Mouse (Mus musculus) G1E (cell line): ENCODE results near the gene Naa30.
"Not testable (repeated sequence)": the region's sequence is repeated elsewhere in the genome, so short reads cannot be mapped to it uniquely, and the experiment has no call there.

ENCODE experiments used
- CTCF ChIP-seq: IDR thresholded peaks from 2 replicates; pipeline ENCODE4 v1.5.1; 2012; ENCODE audit warnings: low read depth, low read length, inconsistent platforms, mixed read lengths
- GATA1 ChIP-seq: IDR thresholded peaks from 2 replicates; pipeline ENCODE4 v1.6.1; 2012; ENCODE audit warnings: borderline replicate concordance, low read length, inconsistent platforms, mixed read lengths
- GATA2 ChIP-seq: IDR thresholded peaks from 2 replicates; pipeline ENCODE4 v1.6.1; 2012; ENCODE audit warnings: low read depth, low read length, inconsistent platforms, borderline replicate concordance

- TF ChIP-seq CTCF, GATA2, GATA1: not testable (repeated sequence)
Observed at GRCm38 (mm10) chr14:49210215-49210614, 38.2 kb downstream of the Naa30 start.
